Mouse (Mus musculus) kidney, adult 2 months (tissue): Measurements from ENCODE around the gene Srebf2.

Experiments used
- CTCF ChIP-seq: fragments of 200-500 bp; conservative IDR thresholded peaks from 2 replicates; pipeline ENCODE4 v1.5.1; 2011; ENCODE audit warnings: low read depth, mild to moderate bottlenecking, control low read depth, low read length, moderate library complexity, mixed read lengths; ENCODE audit not compliant: insufficient read depth, insufficient read length
- POLR2A ChIP-seq: fragments of 200-500 bp; IDR thresholded peaks from one replicate; pipeline ENCODE4 v1.6.1; 2011; ENCODE audit warnings: low read depth, low read length, control low read depth

GRCm38 (mm10) chr15:82218778-82219666 is 72.0 kb downstream of the Srebf2 start:
- TF ChIP-seq CTCF (no peak), POLR2A (no peak)
